Mouse (Mus musculus) right cerebral cortex, postnatal 25 days (tissue): ENCODE data around the gene 1700001J03Rik.
"Not testable (repeated sequence)": the region's sequence is repeated elsewhere in the genome, so short reads cannot be mapped to it uniquely, and the experiment has no call there.

Experiments used
- DNase-seq: peaks from one replicate; pipeline ENCODE4 v3.0.0; 2022

The 1700001J03Rik gene

GRCm38 (mm10) chr5:146187441-146187840 is 2.3 kb upstream of the 1700001J03Rik start:
- DNase-seq, result peak; percentile 43

GRCm38 (mm10) chr5:146172744-146173143 is 12.4 kb downstream of the 1700001J03Rik start:
- not testable (repeated sequence) for DNase-seq

GRCm38 (mm10) chr5:146170621-146171020 is 14.5 kb downstream of the 1700001J03Rik start, which contains the start of gene Gm6309:
Gene Gm6309 (minus strand): TSS chr5:146170721.
- not testable (repeated sequence) for DNase-seq

GRCm38 (mm10) chr5:146160439-146160838 is 24.7 kb downstream of the 1700001J03Rik start, which contains the start of gene Gm5565:
Gene Gm5565 (minus strand): TSS chr5:146160539.
- DNase-seq, result not testable (repeated sequence)

GRCm38 (mm10) chr5:146158326-146158725 is 26.8 kb downstream of the 1700001J03Rik start:
- DNase-seq, result not testable (repeated sequence)

GRCm38 (mm10) chr5:146150454-146150853 is 34.6 kb downstream of the 1700001J03Rik start:
- no peak for DNase-seq

- no peak for DNase-seq
These were observed 37.2 kb downstream of the 1700001J03Rik start for GRCm38 (mm10) chr5:146147903-146148302.
